Mouse (Mus musculus) frontal cortex, adult 2 months (tissue): ENCODE data around the gene Ip6k2. TPM values are rescaled to one million over a fixed set of nuclear protein-coding genes. Genes with fewer than 3 reads are reported as not detected.

ENCODE experiments used
- polyA plus RNA-seq: library from polyadenylated mRNA; depleted of rRNA; stranded (reverse); fragments of >200 nt; gene quantifications from 2 replicates; pipeline ENCODE4 v1.2.3, GENCODE M21; 2012; rRNA removed

Gene Ip6k2
- polyA plus RNA-seq, 1 experiment = 217 TPM

Other genes starting within 250 kb of the Ip6k2 start
- gene Impdh2, start 223.5 kb upstream of the Ip6k2 start, polyA plus RNA-seq = 72.2 and 74.4 TPM in 2 replicates
- 61.2 and 63.4 TPM in 2 replicates for gene Ndufaf3, start 216.4 kb upstream of the Ip6k2 start, polyA plus RNA-seq
- 259 and 275 TPM in 2 replicates for gene Dalrd3, start 213.9 kb upstream of the Ip6k2 start, polyA plus RNA-seq
- gene Wdr6, start 205.1 kb upstream of the Ip6k2 start, polyA plus RNA-seq = 114 and 138 TPM in 2 replicates
- 105 TPM in 2 replicates for gene P4htm, start 186.1 kb upstream of the Ip6k2 start, polyA plus RNA-seq
- 47.2 and 49.0 TPM in 2 replicates for gene Arih2, start 134.4 kb upstream of the Ip6k2 start, polyA plus RNA-seq
- gene Slc25a20, start 121.7 kb upstream of the Ip6k2 start, polyA plus RNA-seq = 14.3 and 15.2 TPM in 2 replicates
- 21.9 and 23.3 TPM in 2 replicates for gene Prkar2a, start 94.5 kb upstream of the Ip6k2 start, polyA plus RNA-seq
- gene Nckipsd, start 24.6 kb downstream of the Ip6k2 start, polyA plus RNA-seq = 55.5 and 58.8 TPM in 2 replicates
- gene Celsr3, start 42.5 kb downstream of the Ip6k2 start, polyA plus RNA-seq = 67.4 and 74.7 TPM in 2 replicates
- 19.5 and 20.7 TPM in 2 replicates for gene Slc26a6, start 69.5 kb downstream of the Ip6k2 start, polyA plus RNA-seq
- 0.50 TPM in 2 replicates for gene Tmem89, start 130.8 kb downstream of the Ip6k2 start, polyA plus RNA-seq
- gene Uqcrc1, start 152.8 kb downstream of the Ip6k2 start, polyA plus RNA-seq = 467 and 477 TPM in 2 replicates
- 12.1 and 13.2 TPM in 2 replicates for gene Col7a1, start 169.8 kb downstream of the Ip6k2 start, polyA plus RNA-seq
- 0.38 and 0.92 TPM in 2 replicates for gene Ucn2, start 202.2 kb downstream of the Ip6k2 start, polyA plus RNA-seq
- gene Pfkfb4, start 208.0 kb downstream of the Ip6k2 start, polyA plus RNA-seq = 17.9 and 18.1 TPM in 2 replicates